Comparison of ENCODE assay signal across 28 mouse cellular contexts in genomic region chr19:30050584-30050983, GRCm38 (mm10). TPM values are rescaled to one million over a fixed set of nuclear protein-coding genes. Genes with fewer than 3 reads are reported as not detected.
A peak's percentile ranks its signal among the peaks of the same experiment; 100 is the strongest.
DNase-seq lines count a peak whose midpoint lies in the region; ATAC-seq and TF ChIP-seq lines count a peak whose summit lies in the region.
"Had no signal": no experiment of that assay in that cellular context is flagged by ENCODE, and none has a peak within 500 bp of the region (broad histone marks: within the 10 kb centered on the region; RNA-seq: fewer than 3 reads in every experiment).

No protein-coding gene starts in this region.

- no peak overlapping the region for H3K4me3 ChIP-seq in heart, embryonic 12.5 days
- H3K4me3 ChIP-seq in G1E (ENCODE audit: low read depth, low read length), result no peak overlapping the region; the same call in 1 of the 2 replicates
- peak overlapping the region in 1 of 2 experiments; percentile 21; a peak in 1 of 4 replicates for H3K4me3 ChIP-seq in liver, embryonic 14.5 days (ENCODE audit: insufficient read depth in 1 of 2, low read depth in 2 of 2, low read length in 2 of 2)
- no peak overlapping the region for H3K4me3 ChIP-seq in layer of hippocampus, adult 2 months
- H3K4me3 ChIP-seq: embryonic facial prominence, embryonic 10.5 days; hindbrain, embryonic 13.5 days; lung, embryonic 15.5 days; neural tube, embryonic 12.5 days had no signal

- H3K36me3 ChIP-seq in heart, embryonic 12.5 days, result peaks cover 21% of the 10 kb centered on the region
- peaks cover 45% of the 10 kb centered on the region for H3K36me3 ChIP-seq in G1E (replicated peaks)
- peaks cover 12% of the 10 kb centered on the region; the same call in 1 of the 2 replicates for H3K36me3 ChIP-seq in liver, embryonic 14.5 days (replicated peaks; ENCODE audit: control insufficient read depth, insufficient read depth, low read depth)

- no peaks in the 10 kb centered on the region for H3K27me3 ChIP-seq in heart, embryonic 12.5 days (replicated peaks)
- H3K27me3 ChIP-seq in G1E (ENCODE audit: insufficient read depth, low read length), result no peaks in the 10 kb centered on the region
- H3K27me3 ChIP-seq in liver, embryonic 14.5 days (ENCODE audit: control insufficient read depth, insufficient read depth, low read length), result no peaks in the 10 kb centered on the region
- H3K27me3 ChIP-seq: hindbrain, embryonic 13.5 days; lung, embryonic 15.5 days; neural tube, embryonic 12.5 days; Patski had no signal

- no peak overlapping the region for H3K9ac ChIP-seq in heart, embryonic 12.5 days
- H3K9ac ChIP-seq in liver, embryonic 14.5 days (replicated peaks), result no peak overlapping the region; the same call in 1 of the 2 replicates
- H3K9ac ChIP-seq: hindbrain, embryonic 13.5 days; lung, embryonic 15.5 days; neural tube, embryonic 12.5 days had no signal

- no peak for ATAC-seq in heart, embryonic 12.5 days (ENCODE audit: insufficient number of reproducible peaks, low FRiP score)
- ATAC-seq in G1E (ENCODE audit: extremely low read depth, insufficient number of reproducible peaks, low FRiP score, poor library complexity, severe bottlenecking), result peak; percentile 90
- peak; percentile 69 for ATAC-seq in common myeloid progenitor, adult 5-6 weeks (replicated peaks; ENCODE audit: low read depth, poor library complexity, severe bottlenecking)
- ATAC-seq in liver, embryonic 14.5 days (ENCODE audit: insufficient read depth), result peak; percentile 93
- ATAC-seq: activated CD4-positive, CD25-positive, alpha-beta regulatory T cell, adult 4 months; forebrain, embryonic 16.5 days; intestine, postnatal 0 days; Patski had no signal

- WGBS in heart, embryonic 12.5 days, result 55% methylated on average over 2 of the region's 2 CpGs
- 12% methylated on average over 2 of the region's 2 CpGs for WGBS in liver, embryonic 14.5 days (ENCODE audit: insufficient replicate concordance)

- no peaks in the 10 kb centered on the region for H3K9me3 ChIP-seq in heart, embryonic 12.5 days (replicated peaks)
- H3K9me3 ChIP-seq in G1E (replicated peaks), result peaks cover 5% of the 10 kb centered on the region
- no peaks in the 10 kb centered on the region for H3K9me3 ChIP-seq in liver, embryonic 14.5 days (ENCODE audit: control insufficient read depth, low read length)
- H3K9me3 ChIP-seq: hindbrain, embryonic 13.5 days; lung, embryonic 15.5 days; neural tube, embryonic 12.5 days had no signal

- peak; percentile 72 for TF ChIP-seq EP300 in liver, embryonic 14.5 days (IDR thresholded peaks at IDR 0.05; ENCODE audit: low read depth)

- DNase-seq in heart, adult 8-10 months (ENCODE audit: low spot score), result no peak
- peak; percentile 57 for DNase-seq in G1E (ENCODE audit: low spot score)
- DNase-seq in liver, embryonic 14.5 days (ENCODE audit: low read depth in 3 of 3, low spot score in 3 of 3), result peak; percentile 65 to 72 (median 67)
- no peak for DNase-seq in adrenal gland, postnatal 10 days
- no peak for DNase-seq in layer of hippocampus, adult 2 months (ENCODE audit: low spot score in 2 of 2)
- DNase-seq in right cerebral cortex, postnatal 25 days, result no peak
- DNase-seq: adrenal gland, postnatal 25 days; cerebellum, postnatal 14 days; kidney, postnatal 10 days; right cerebral cortex, postnatal 14 days had no signal

- H3K4me1 ChIP-seq in heart, embryonic 12.5 days (replicated peaks), result peaks cover 14% of the 10 kb centered on the region
- H3K4me1 ChIP-seq in G1E (ENCODE audit: insufficient read depth, low read depth, low read length), result peaks cover 48% of the 10 kb centered on the region
- H3K4me1 ChIP-seq in liver, embryonic 14.5 days (replicated peaks; ENCODE audit: control insufficient read depth in 2 of 2, insufficient read depth in 2 of 2, low read length in 1 of 2), result peaks cover 20 to 22% of the 10 kb centered on the region in 2 experiments
- H3K4me1 ChIP-seq: embryonic facial prominence, embryonic 10.5 days; lung, embryonic 15.5 days; neural tube, embryonic 12.5 days had no signal

- no peak for TF ChIP-seq CTCF in G1E (IDR thresholded peaks at IDR 0.05; ENCODE audit: low read depth, low read length)
- no peak for TF ChIP-seq CTCF in liver, embryonic 14.5 days (IDR thresholded peaks at IDR 0.05; ENCODE audit: low read depth)
- TF ChIP-seq CTCF in layer of hippocampus, adult 2 months (conservative IDR thresholded peaks at IDR 0.05), result no peak

- peak overlapping the region; percentile 47; the same call in 1 of the 2 replicates for H3K27ac ChIP-seq in heart, embryonic 12.5 days (ENCODE audit: poor library complexity, severe bottlenecking)
- H3K27ac ChIP-seq in liver, embryonic 14.5 days, result peak overlapping the region; percentile 66
- H3K27ac ChIP-seq in layer of hippocampus, adult 2 months, result no peak overlapping the region
- H3K27ac ChIP-seq: embryonic facial prominence, embryonic 10.5 days; hindbrain, embryonic 13.5 days; lung, embryonic 15.5 days; neural tube, embryonic 12.5 days had no signal

- no peak overlapping the region for H3K4me2 ChIP-seq in heart, embryonic 12.5 days
- peak overlapping the region; percentile 55 for H3K4me2 ChIP-seq in liver, embryonic 14.5 days (ENCODE audit: low read depth)
- H3K4me2 ChIP-seq: hindbrain, embryonic 13.5 days; lung, embryonic 15.5 days; neural tube, embryonic 12.5 days had no signal

RNA-seq across cellular contexts. Expression of gene Uhrf2, which starts 20.3 kb away (rescaled TPM):
- 61.6 and 68.4 TPM in 2 replicates for polyA plus RNA-seq in heart, embryonic 12.5 days (2016; fragmentation: Nextera tagmentation; extraction: Ambion mirVana)
- total RNA-seq in heart, adult 8-10 months (2022), result 10 to 100 TPM; 16.9 to 20.2 (median 19.0) TPM
- total RNA-seq in G1E (2014; fragmentation: Nextera tagmentation), result 110 and 137 TPM in 2 replicates
- total RNA-seq in G1E (2017), result 79.4 and 91.5 TPM in 2 replicates
- polyA plus RNA-seq in G1E (2012), result 13.5 and 19.4 TPM in 2 replicates
- 95.0 and 109 TPM in 2 replicates for total RNA-seq in common myeloid progenitor, adult 5-6 weeks (2017)
- 35.5 and 38.6 TPM in 2 replicates for polyA plus RNA-seq in liver, embryonic 14.5 days (2012; rRNA removed)
- polyA plus RNA-seq in liver, embryonic 14.5 days (2014; fragmentation: Nextera tagmentation; extraction: Ambion mirVana), result 30.8 and 33.5 TPM in 2 replicates
- 10 to 100 TPM; 33.5 to 45.6 TPM for total RNA-seq in adrenal gland, postnatal 10 days (2021)
- total RNA-seq in layer of hippocampus, adult 2 months (2021), result 10 to 100 TPM; 63.5 to 69.5 TPM

RNA-seq across cellular contexts. Expression of gene Trpd52l3, which starts 47.0 kb away (rescaled TPM):
- not detected in 2 replicates for polyA plus RNA-seq in heart, embryonic 12.5 days (2016; fragmentation: Nextera tagmentation; extraction: Ambion mirVana)
- total RNA-seq in heart, adult 8-10 months (2022), result not detected
- total RNA-seq in G1E (2014; fragmentation: Nextera tagmentation), result not detected in 2 replicates
- 0.05 TPM in 1 of 2 replicates, not detected in the other for total RNA-seq in G1E (2017)
- polyA plus RNA-seq in G1E (2012), result not detected in 2 replicates
- total RNA-seq in common myeloid progenitor, adult 5-6 weeks (2017), result not detected in 2 replicates
- polyA plus RNA-seq in liver, embryonic 14.5 days (2012; rRNA removed), result not detected in 2 replicates
- polyA plus RNA-seq in liver, embryonic 14.5 days (2014; fragmentation: Nextera tagmentation; extraction: Ambion mirVana), result not detected in 2 replicates
- not detected for total RNA-seq in adrenal gland, postnatal 10 days (2021)
- not detected for total RNA-seq in layer of hippocampus, adult 2 months (2021)
- total RNA-seq: adrenal gland, postnatal 25 days; gastrocnemius, adult 18-20 months; granulocyte monocyte progenitor cell, adult 5-6 weeks; left cerebral cortex, adult 8-10 months; megakaryocyte, adult 5-6 weeks; monocyte, adult 5-6 weeks had no signal
- polyA plus RNA-seq: activated CD4-positive, CD25-positive, alpha-beta regulatory T cell, adult 4 months; embryonic facial prominence, embryonic 10.5 days; forebrain, embryonic 16.5 days; heart, embryonic 16.5 days; hindbrain, embryonic 13.5 days; intestine, postnatal 0 days; limb, embryonic 11.5 days; lung, embryonic 15.5 days; neural tube, embryonic 12.5 days; Patski; urinary bladder, adult 2 months had no signal

Comparison
In these comparisons a context has a peak if more than half of its experiments do, and no peak if none do; other contexts are left out.
1. DNase-seq: peak in G1E (single experiment) and liver, embryonic 14.5 days (3 of 3); none in heart, adult 8-10 months (single experiment), adrenal gland, postnatal 10 days (single experiment), layer of hippocampus, adult 2 months (0 of 2) and right cerebral cortex, postnatal 25 days (single experiment).